In genomic region chr14:31204844-31205243, GRCm38 (mm10) we compare ENCODE assay signal across 8 mouse cellular contexts. TPM values are rescaled to one million over a fixed set of nuclear protein-coding genes. Genes with fewer than 3 reads are reported as not detected.
DNase-seq lines count a peak whose midpoint lies in the region; ATAC-seq and TF ChIP-seq lines count a peak whose summit lies in the region.

No protein-coding gene starts in this region.

- peak overlapping the region; percentile 94 for H3K9ac ChIP-seq in forebrain, embryonic 13.5 days
- H3K9ac ChIP-seq in liver, embryonic 13.5 days = peak overlapping the region; percentile 91

- peak overlapping the region; percentile 86 for H3K4me3 ChIP-seq in gastrocnemius, adult 2 months
- peak overlapping the region; percentile 56 for H3K4me3 ChIP-seq in forebrain, embryonic 13.5 days
- H3K4me3 ChIP-seq in liver, embryonic 13.5 days (replicated peaks) = peak overlapping the region; percentile 81

- no peak for DNase-seq in gastrocnemius, adult 2 months
- no peak for DNase-seq in gastrocnemius, postnatal 36 days
- peak; percentile 62 for DNase-seq in 416B (ENCODE audit: low read depth)
- no peak for DNase-seq in liver, embryonic 13.5 days
- DNase-seq in urinary bladder, postnatal 25 days (ENCODE audit: low spot score) = no peak
- no peak for DNase-seq in ovary, postnatal 10 days (ENCODE audit: low spot score)
- DNase-seq in left cerebral cortex, adult 8-10 months (ENCODE audit: low spot score in 2 of 2) = no peak

- ATAC-seq in forebrain, embryonic 13.5 days = no peak
- no peak for ATAC-seq in liver, embryonic 13.5 days (ENCODE audit: low read depth)

- no peaks in the 10 kb centered on the region for H3K9me3 ChIP-seq in forebrain, embryonic 13.5 days (replicated peaks)
- H3K9me3 ChIP-seq in liver, embryonic 13.5 days (replicated peaks) = no peaks in the 10 kb centered on the region

- peaks cover 26% of the 10 kb centered on the region for H3K4me1 ChIP-seq in forebrain, embryonic 13.5 days
- peaks cover 62% of the 10 kb centered on the region for H3K4me1 ChIP-seq in liver, embryonic 13.5 days (replicated peaks)

- no peak for TF ChIP-seq CTCF in gastrocnemius, adult 2 months (IDR thresholded peaks at IDR 0.05)

- H3K27me3 ChIP-seq in forebrain, embryonic 13.5 days = peaks cover 4% of the 10 kb centered on the region; the same call in 1 of the 2 replicates
- H3K27me3 ChIP-seq in liver, embryonic 13.5 days = no peaks in the 10 kb centered on the region

- WGBS in forebrain, embryonic 13.5 days = 75% methylated on average over 4 of the region's 4 CpGs
- 40% methylated on average over 4 of the region's 4 CpGs for WGBS in liver, embryonic 13.5 days (ENCODE audit: insufficient replicate concordance)

- H3K27ac ChIP-seq in gastrocnemius, adult 2 months = peak overlapping the region; percentile 95
- peak overlapping the region; percentile 87; the same call in 1 of the 2 replicates for H3K27ac ChIP-seq in forebrain, embryonic 13.5 days
- H3K27ac ChIP-seq in liver, embryonic 13.5 days = peak overlapping the region; percentile 88

- peaks cover 49% of the 10 kb centered on the region for H3K36me3 ChIP-seq in forebrain, embryonic 13.5 days (ENCODE audit: poor library complexity, severe bottlenecking)
- H3K36me3 ChIP-seq in liver, embryonic 13.5 days = peaks cover 47% of the 10 kb centered on the region

- H3K4me2 ChIP-seq in forebrain, embryonic 13.5 days = peak overlapping the region; percentile 97
- peak overlapping the region; percentile 80 for H3K4me2 ChIP-seq in liver, embryonic 13.5 days

- intact Hi-C loops in gastrocnemius, adult 2 months (cut with DNase I) = loop anchor here (5.0 kb wide), 1 partner anchor 47 kb away; the partner anchor contains the start of genes Bap1 and Phf7
- intact Hi-C loops in gastrocnemius, postnatal 36 days (cut with DNase I) = no loop called here

RNA-seq across cellular contexts. Expression of gene Tnnc1, which starts 3.3 kb away (rescaled TPM):
- total RNA-seq in gastrocnemius, adult 2 months (2021) = 1,000 to 10,000 TPM in 1 of 2 experiments, 100 to 1,000 TPM in 1; 386 to 1,185 TPM
- 100 to 1,000 TPM; 121 to 774 TPM for total RNA-seq in gastrocnemius, postnatal 36 days (2021)
- 0.84 and 2.2 TPM in 2 replicates for polyA plus RNA-seq in forebrain, embryonic 13.5 days (2015; fragmentation: Nextera tagmentation; extraction: Ambion mirVana)
- polyA plus RNA-seq in liver, embryonic 13.5 days (2015; fragmentation: Nextera tagmentation; extraction: Ambion mirVana) = 21.1 and 25.3 TPM in 2 replicates
- total RNA-seq in left cerebral cortex, adult 8-10 months (2022) = 10 to 100 TPM; 19.5 to 22.6 (median 19.7) TPM

RNA-seq across cellular contexts. Expression of gene Nisch, which starts 11.9 kb away (rescaled TPM):
- 10 to 100 TPM; 60.8 to 70.3 TPM for total RNA-seq in gastrocnemius, adult 2 months (2021)
- 10 to 100 TPM; 54.4 to 63.2 TPM for total RNA-seq in gastrocnemius, postnatal 36 days (2021)
- polyA plus RNA-seq in forebrain, embryonic 13.5 days (2015; fragmentation: Nextera tagmentation; extraction: Ambion mirVana) = 298 and 341 TPM in 2 replicates
- 77.9 and 84.9 TPM in 2 replicates for polyA plus RNA-seq in liver, embryonic 13.5 days (2015; fragmentation: Nextera tagmentation; extraction: Ambion mirVana)
- 100 to 1,000 TPM; 363 to 424 (median 392) TPM for total RNA-seq in left cerebral cortex, adult 8-10 months (2022)

RNA-seq across cellular contexts. Expression of gene Sema3g, which starts 12.8 kb away (rescaled TPM):
- 1 to 10 TPM; 7.0 to 8.3 TPM for total RNA-seq in gastrocnemius, adult 2 months (2021)
- total RNA-seq in gastrocnemius, postnatal 36 days (2021) = 1 to 10 TPM; 6.0 to 8.1 TPM
- 0.57 and 0.58 TPM in 2 replicates for polyA plus RNA-seq in forebrain, embryonic 13.5 days (2015; fragmentation: Nextera tagmentation; extraction: Ambion mirVana)
- 0.02 and 0.05 TPM in 2 replicates for polyA plus RNA-seq in liver, embryonic 13.5 days (2015; fragmentation: Nextera tagmentation; extraction: Ambion mirVana)
- total RNA-seq in left cerebral cortex, adult 8-10 months (2022) = 1 to 10 TPM; 5.0 to 6.0 (median 5.7) TPM

RNA-seq across cellular contexts. Expression of gene Stab1, which starts 36.4 kb away (rescaled TPM):
- total RNA-seq in gastrocnemius, adult 2 months (2021) = 10 to 100 TPM; 14.0 to 16.5 TPM
- total RNA-seq in gastrocnemius, postnatal 36 days (2021) = 10 to 100 TPM; 15.6 to 17.7 TPM
- polyA plus RNA-seq in forebrain, embryonic 13.5 days (2015; fragmentation: Nextera tagmentation; extraction: Ambion mirVana) = 13.5 and 16.3 TPM in 2 replicates
- polyA plus RNA-seq in liver, embryonic 13.5 days (2015; fragmentation: Nextera tagmentation; extraction: Ambion mirVana) = 18.5 and 19.2 TPM in 2 replicates
- total RNA-seq in left cerebral cortex, adult 8-10 months (2022) = 10 to 100 TPM; 18.7 to 28.1 (median 22.2) TPM

RNA-seq across cellular contexts. Expression of gene Phf7, which starts 46.3 kb away (rescaled TPM):
- total RNA-seq in gastrocnemius, adult 2 months (2021) = 1 to 10 TPM; 7.3 to 8.9 TPM
- total RNA-seq in gastrocnemius, postnatal 36 days (2021) = 1 to 10 TPM; 6.8 to 8.6 TPM
- 13.2 and 14.7 TPM in 2 replicates for polyA plus RNA-seq in forebrain, embryonic 13.5 days (2015; fragmentation: Nextera tagmentation; extraction: Ambion mirVana)
- 8.4 and 8.6 TPM in 2 replicates for polyA plus RNA-seq in liver, embryonic 13.5 days (2015; fragmentation: Nextera tagmentation; extraction: Ambion mirVana)
- 1 to 10 TPM; 5.1 to 6.3 (median 5.7) TPM for total RNA-seq in left cerebral cortex, adult 8-10 months (2022)

Comparison
In these comparisons a context has a peak if more than half of its experiments do, and no peak if none do; other contexts are left out.
1. RNA of gene Tnnc1, which starts 3.3 kb away (total RNA-seq): 386 to 1,185 TPM in gastrocnemius, adult 2 months and 121 to 774 TPM in gastrocnemius, postnatal 36 days; 19.5 to 22.6 TPM in left cerebral cortex, adult 8-10 months; every median in the first group is over 4 times any median in the second.
2. RNA of gene Nisch, which starts 11.9 kb away (total RNA-seq): 363 to 424 TPM in left cerebral cortex, adult 8-10 months; 60.8 to 70.3 TPM in gastrocnemius, adult 2 months and 54.4 to 63.2 TPM in gastrocnemius, postnatal 36 days; every median in the first group is over 4 times any median in the second.
3. Peak in every context shown above with its lines, with median percentiles within 50 percentile points of each other: H3K27ac ChIP-seq and H3K4me3 ChIP-seq.